Mouse (Mus musculus) heart, adult 2 months (tissue): ENCODE results near the gene Tubg2.

Source experiments
- CTCF ChIP-seq: fragments of 200-600 bp; IDR thresholded peaks from 2 replicates; pipeline ENCODE4 v1.8.1; 2022; ENCODE audit warnings: antibody characterized with exemption, mild to moderate bottlenecking, moderate library complexity
- EP300 ChIP-seq: fragments of 200-500 bp; IDR thresholded peaks from 2 replicates; pipeline ENCODE4 v1.6.1; 2011; ENCODE audit warnings: low read depth, low read length, control low read depth; ENCODE audit not compliant: insufficient read depth
- POLR2A ChIP-seq: fragments of 200-500 bp; IDR thresholded peaks from 2 replicates; pipeline ENCODE4 v1.6.1; 2011; ENCODE audit warnings: mild to moderate bottlenecking, low read depth, low read length, control low read depth; ENCODE audit not compliant: insufficient read depth

DNA sequence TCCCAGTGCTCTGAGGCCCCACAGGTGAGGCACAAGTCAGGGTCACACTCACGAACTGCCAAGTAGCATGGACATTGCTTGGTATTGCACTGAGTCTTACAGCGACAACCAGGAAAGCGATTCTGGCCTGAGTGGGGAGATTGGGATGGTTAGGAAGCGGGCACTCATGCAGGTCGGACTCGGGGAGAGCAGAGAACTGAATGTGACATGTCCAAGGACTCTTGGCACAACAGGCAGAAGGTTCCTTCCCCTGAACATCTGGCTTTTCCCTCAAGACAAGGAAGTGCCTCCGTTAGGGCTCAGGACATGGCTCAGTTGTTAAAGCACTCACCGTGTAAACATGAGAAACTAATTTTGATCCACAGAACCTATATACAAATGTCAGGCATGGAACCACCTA is 39.9 kb downstream of the Tubg2 start:
- TF ChIP-seq CTCF (no peak), POLR2A (no peak), EP300 (no peak)
